Mouse (Mus musculus): Measurements from ENCODE around the gene Ninl.

DNA sequence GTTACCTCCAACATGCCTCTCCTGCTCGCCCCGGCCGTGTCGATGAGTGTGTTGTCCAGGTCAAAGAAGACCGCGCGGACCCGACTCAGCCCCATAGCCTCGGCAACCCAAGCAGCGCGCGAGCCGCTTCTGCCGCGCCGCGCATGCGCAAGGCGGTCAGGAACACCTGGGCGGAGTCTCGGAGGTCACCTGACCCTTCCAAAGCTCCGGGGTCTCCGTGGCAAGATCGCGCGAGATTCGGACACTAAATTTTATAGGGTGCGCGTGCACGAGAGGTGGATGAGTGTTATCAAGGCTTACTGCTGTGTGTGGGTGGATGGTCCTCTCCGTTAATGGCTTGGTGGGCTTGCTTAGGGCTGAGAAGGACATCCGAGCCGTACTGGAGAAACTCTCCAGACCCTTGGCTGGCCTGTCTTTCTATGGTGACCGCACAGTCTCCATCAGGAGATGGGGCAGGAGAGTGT is at the start of gene Ninl, which contains the start of gene Nanp:
- no peak for TF ChIP-seq CTCF (IDR thresholded peaks at IDR 0.05)
- TF ChIP-seq EP300 (IDR thresholded peaks at IDR 0.05; ENCODE audit: insufficient read depth, low read depth, low read length) = 0 out of 2 replicates have a peak, but pooled peaks have one; percentile 39
- TF ChIP-seq POLR2A (IDR thresholded peaks at IDR 0.05; ENCODE audit: insufficient read depth, low read depth, low read length) = peak; percentile 87
